Mouse (Mus musculus) v-Abl transformed pro-B cells (cell line): ENCODE results near the gene Brms1.

Experiments
- in situ Hi-C, 2 experiments: fragments of 400-800 bp; cut with MboI; formaldehyde crosslinking; loops; one replicate each; pipeline ENCODE4 v1.15.1; 2025; ENCODE audit not compliant: unreplicated experiment in 2 of 2

Gene Brms1

GRCm38 (mm10) chr19:5060365-5061330 is 19.5 kb downstream of the Brms1 start:
- in situ Hi-C loops = no loop called here

- in situ Hi-C loops = no loop called here
These were observed 20.9 kb downstream of the Brms1 start for GRCm38 (mm10) chr19:5062041-5062440.

- in situ Hi-C loops = no loop called here
These were observed 21.3 kb downstream of the Brms1 start for GRCm38 (mm10) chr19:5062446-5062845.

GRCm38 (mm10) chr19:5065104-5065503 is 23.9 kb downstream of the Brms1 start:
- in situ Hi-C loops = no loop called here

- in situ Hi-C loops = no loop called here
These were observed 26.1 kb downstream of the Brms1 start for GRCm38 (mm10) chr19:5067040-5067799.

- in situ Hi-C loops = no loop called here
These were observed 26.9 kb downstream of the Brms1 start, which contains the start of gene Cd248 for GRCm38 (mm10) chr19:5067867-5068569. Gene Cd248 (plus strand): TSS chr19:5068078.

- in situ Hi-C loops = no loop called here
These were observed 27.5 kb downstream of the Brms1 start for GRCm38 (mm10) chr19:5068570-5069234.

GRCm38 (mm10) chr19:5069486-5069885 is 28.3 kb downstream of the Brms1 start:
- in situ Hi-C loops = no loop called here

GRCm38 (mm10) chr19:5069978-5070377 is 28.8 kb downstream of the Brms1 start:
- in situ Hi-C loops = loop anchor here in 1 of 2 experiments (10.0 kb wide), 1 partner anchor 55 kb away; no protein-coding TSS in a partner anchor

- in situ Hi-C loops = loop anchor here in 1 of 2 experiments (10.0 kb wide), 1 partner anchor 56 kb away; no protein-coding TSS in a partner anchor
These were observed 29.9 kb downstream of the Brms1 start for GRCm38 (mm10) chr19:5071077-5071476.

GRCm38 (mm10) chr19:5071545-5072369 is 30.6 kb downstream of the Brms1 start:
- in situ Hi-C loops = loop anchor here in 1 of 2 experiments (10.0 kb wide), 1 partner anchor 57 kb away; no protein-coding TSS in a partner anchor

- in situ Hi-C loops = loop anchor here in 1 of 2 experiments (10.0 kb wide), 1 partner anchor 58 kb away; no protein-coding TSS in a partner anchor
These were observed 31.4 kb downstream of the Brms1 start for GRCm38 (mm10) chr19:5072389-5073019.

GRCm38 (mm10) chr19:5073028-5073427 is 31.9 kb downstream of the Brms1 start:
- in situ Hi-C loops = loop anchor here in 1 of 2 experiments (10.0 kb wide), 1 partner anchor 58 kb away; no protein-coding TSS in a partner anchor

- in situ Hi-C loops = loop anchor here in 1 of 2 experiments (10.0 kb wide), 1 partner anchor 59 kb away; no protein-coding TSS in a partner anchor
These were observed 32.4 kb downstream of the Brms1 start for GRCm38 (mm10) chr19:5073518-5073917.

GRCm38 (mm10) chr19:5079279-5079678 is 38.1 kb downstream of the Brms1 start:
- in situ Hi-C loops = loop anchor here in 1 of 2 experiments (10.0 kb wide), 1 partner anchor 64 kb away; no protein-coding TSS in a partner anchor

GRCm38 (mm10) chr19:5082005-5082404 is 40.9 kb downstream of the Brms1 start:
- in situ Hi-C loops = loop anchor here in 1 of 2 experiments (5.0 kb wide), 1 partner anchor 35 kb away; no protein-coding TSS in a partner anchor

GRCm38 (mm10) chr19:5082596-5082995 is 41.4 kb downstream of the Brms1 start:
- in situ Hi-C loops = loop anchor here in 1 of 2 experiments (5.0 kb wide), 1 partner anchor 35 kb away; no protein-coding TSS in a partner anchor
